Mouse (Mus musculus): ENCODE results near the gene Chchd3. TPM values are rescaled to one million over a fixed set of nuclear protein-coding genes. Genes with fewer than 3 reads are reported as not detected.

Chchd3 gene
- polyA plus RNA-seq, 1 experiment, result 68.9 TPM

- Histone ChIP-seq H3K36me3 (ENCODE audit: control insufficient read depth, insufficient read depth, low read length) (peaks cover 23% of the 10 kb centered on the region), H3K27me3 (ENCODE audit: control insufficient read depth, insufficient read depth, low read length) (no peaks in the 10 kb centered on the region), H3K4me1 (replicated peaks; ENCODE audit: control insufficient read depth, insufficient read depth, low read length) (no peaks in the 10 kb centered on the region), H3K4me3 (ENCODE audit: control insufficient read depth, insufficient read depth, low read length) (no peak overlapping the region), H3K27ac (ENCODE audit: control insufficient read depth, insufficient read depth, low read length) (no peak overlapping the region)
- DNase-seq, result no peak
- 100% methylated on average over 3 of the region's 3 CpGs for WGBS
- TF ChIP-seq POLR2A (IDR thresholded peaks at IDR 0.05; ENCODE audit: control insufficient read depth, extremely low read depth, insufficient read depth, low read length, poor library complexity) (no peak), CTCF (IDR thresholded peaks at IDR 0.05; ENCODE audit: borderline replicate concordance, control insufficient read depth, extremely low read depth, insufficient read depth, low read length, poor library complexity) (no peak)
These were observed 266.9 kb downstream of the Chchd3 start for GRCm38 (mm10) chr6:32793163-32793562.

GRCm38 (mm10) chr6:32790487-32790886 is 269.6 kb downstream of the Chchd3 start:
- H3K27me3 ChIP-seq (ENCODE audit: control insufficient read depth, insufficient read depth, low read length), result no peaks in the 10 kb centered on the region
- H3K4me3 ChIP-seq (ENCODE audit: control insufficient read depth, insufficient read depth, low read length), result no peak overlapping the region
- peaks cover 23% of the 10 kb centered on the region for H3K36me3 ChIP-seq (ENCODE audit: control insufficient read depth, insufficient read depth, low read length)
- no peaks in the 10 kb centered on the region for H3K4me1 ChIP-seq (replicated peaks; ENCODE audit: control insufficient read depth, insufficient read depth, low read length)
- TF ChIP-seq POLR2A (IDR thresholded peaks at IDR 0.05; ENCODE audit: control insufficient read depth, extremely low read depth, insufficient read depth, low read length, poor library complexity) (no peak), CTCF (IDR thresholded peaks at IDR 0.05; ENCODE audit: borderline replicate concordance, control insufficient read depth, extremely low read depth, insufficient read depth, low read length, poor library complexity) (no peak)
- no peak for DNase-seq
- WGBS, result 97% methylated on average over 4 of the region's 4 CpGs
- no peak overlapping the region for H3K27ac ChIP-seq (ENCODE audit: control insufficient read depth, insufficient read depth, low read length)

- Histone ChIP-seq H3K27me3 (ENCODE audit: control insufficient read depth, insufficient read depth, low read length) (no peaks in the 10 kb centered on the region), H3K4me3 (ENCODE audit: control insufficient read depth, insufficient read depth, low read length) (no peak overlapping the region), H3K36me3 (ENCODE audit: control insufficient read depth, insufficient read depth, low read length) (peaks cover 12% of the 10 kb centered on the region), H3K4me1 (replicated peaks; ENCODE audit: control insufficient read depth, insufficient read depth, low read length) (peaks cover 5% of the 10 kb centered on the region), H3K27ac (ENCODE audit: control insufficient read depth, insufficient read depth, low read length) (no peak overlapping the region)
- 94% methylated on average over 1 of the region's 1 CpGs for WGBS
- DNase-seq, result no peak
- TF ChIP-seq CTCF (IDR thresholded peaks at IDR 0.05; ENCODE audit: borderline replicate concordance, control insufficient read depth, extremely low read depth, insufficient read depth, low read length, poor library complexity), result no peak
- TF ChIP-seq POLR2A (IDR thresholded peaks at IDR 0.05; ENCODE audit: control insufficient read depth, extremely low read depth, insufficient read depth, low read length, poor library complexity), result no peak
These were observed 272.7 kb downstream of the Chchd3 start for GRCm38 (mm10) chr6:32787399-32787798.

DNA sequence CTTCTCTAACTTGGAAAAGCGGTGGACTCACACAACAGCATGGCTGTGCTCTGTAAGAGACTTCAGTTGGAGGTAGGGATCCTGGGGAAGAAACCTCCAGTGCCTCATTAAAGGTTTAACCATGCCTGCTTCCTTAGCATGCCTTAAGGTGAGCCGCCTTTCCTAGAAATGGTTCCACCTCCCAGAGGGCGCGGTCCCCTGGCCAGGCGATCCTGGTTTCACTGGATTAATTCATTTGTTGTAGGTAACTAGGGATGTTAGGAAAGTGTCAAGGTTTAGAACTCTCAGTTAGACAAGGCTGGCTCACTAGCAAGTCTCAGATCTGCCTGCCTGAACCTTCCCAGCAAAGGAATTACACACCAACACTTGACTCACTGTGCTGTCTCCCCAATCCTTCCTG is 273.9 kb downstream of the Chchd3 start:
- TF ChIP-seq POLR2A (IDR thresholded peaks at IDR 0.05; ENCODE audit: control insufficient read depth, extremely low read depth, insufficient read depth, low read length, poor library complexity) (no peak), CTCF (IDR thresholded peaks at IDR 0.05; ENCODE audit: borderline replicate concordance, control insufficient read depth, extremely low read depth, insufficient read depth, low read length, poor library complexity) (no peak)
- WGBS, result 98% methylated on average over 5 of the region's 5 CpGs

DNA sequence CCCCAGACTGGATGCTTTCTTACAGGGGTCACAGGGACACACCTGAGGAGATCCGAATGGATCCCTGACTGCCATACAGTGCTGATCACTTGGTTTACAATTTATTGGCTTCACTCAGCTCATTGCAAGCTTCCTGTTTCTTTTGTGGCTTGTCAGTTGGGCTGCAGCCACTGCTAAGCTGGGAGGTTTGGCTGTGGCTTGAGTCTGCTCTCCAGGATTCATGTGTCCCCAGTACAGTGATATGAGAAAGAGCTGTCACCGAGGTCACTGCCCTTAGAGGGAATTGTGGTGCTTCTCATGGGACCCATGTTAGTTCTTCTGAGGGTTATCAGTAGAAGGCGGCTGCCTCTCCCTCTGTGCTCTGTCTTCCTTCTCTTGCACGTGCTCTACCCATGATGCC is 277.0 kb downstream of the Chchd3 start:
- 23% methylated on average over 4 of the region's 4 CpGs for WGBS
- no peak for DNase-seq
- H3K27me3 ChIP-seq (ENCODE audit: control insufficient read depth, insufficient read depth, low read length), result no peaks in the 10 kb centered on the region
- no peak overlapping the region for H3K27ac ChIP-seq (ENCODE audit: control insufficient read depth, insufficient read depth, low read length)
- peaks cover 13% of the 10 kb centered on the region for H3K4me1 ChIP-seq (replicated peaks; ENCODE audit: control insufficient read depth, insufficient read depth, low read length)
- H3K4me3 ChIP-seq (ENCODE audit: control insufficient read depth, insufficient read depth, low read length), result no peak overlapping the region
- no peaks in the 10 kb centered on the region for H3K36me3 ChIP-seq (ENCODE audit: control insufficient read depth, insufficient read depth, low read length)
- TF ChIP-seq CTCF (IDR thresholded peaks at IDR 0.05; ENCODE audit: borderline replicate concordance, control insufficient read depth, extremely low read depth, insufficient read depth, low read length, poor library complexity) (no peak), POLR2A (IDR thresholded peaks at IDR 0.05; ENCODE audit: control insufficient read depth, extremely low read depth, insufficient read depth, low read length, poor library complexity) (no peak)

More for the DNA sequence above, 273.9 kb downstream of the Chchd3 start:
- DNase-seq, result no peak
- Histone ChIP-seq H3K27ac (ENCODE audit: control insufficient read depth, insufficient read depth, low read length) (no peak overlapping the region), H3K4me1 (replicated peaks; ENCODE audit: control insufficient read depth, insufficient read depth, low read length) (peaks cover 5% of the 10 kb centered on the region), H3K36me3 (ENCODE audit: control insufficient read depth, insufficient read depth, low read length) (peaks cover 7% of the 10 kb centered on the region), H3K27me3 (ENCODE audit: control insufficient read depth, insufficient read depth, low read length) (no peaks in the 10 kb centered on the region), H3K4me3 (ENCODE audit: control insufficient read depth, insufficient read depth, low read length) (no peak overlapping the region)

DNA sequence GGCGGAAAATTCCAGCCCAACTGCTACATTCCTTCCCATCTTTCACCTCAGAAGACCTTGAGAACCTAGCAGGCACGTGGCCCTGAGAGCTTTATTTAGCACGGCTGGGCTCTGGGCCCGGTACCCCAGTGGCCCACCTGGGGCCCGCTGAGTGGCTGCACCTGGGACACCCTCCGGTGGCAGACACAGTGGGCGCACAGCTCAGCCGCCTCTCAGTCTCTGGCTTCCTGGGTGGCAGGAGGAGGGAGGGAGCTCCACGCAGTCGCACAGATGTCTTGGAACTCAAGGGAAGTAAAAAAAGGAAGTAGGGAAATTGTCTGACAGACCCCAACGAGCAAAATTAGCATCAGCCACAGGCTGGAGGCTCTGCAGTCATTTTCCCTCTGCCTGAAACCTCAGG is 279.5 kb downstream of the Chchd3 start:
- TF ChIP-seq POLR2A (IDR thresholded peaks at IDR 0.05; ENCODE audit: control insufficient read depth, extremely low read depth, insufficient read depth, low read length, poor library complexity) (no peak), CTCF (IDR thresholded peaks at IDR 0.05; ENCODE audit: borderline replicate concordance, control insufficient read depth, extremely low read depth, insufficient read depth, low read length, poor library complexity) (no peak)
- 6% methylated on average over 11 of the region's 11 CpGs for WGBS
- Histone ChIP-seq H3K36me3 (ENCODE audit: control insufficient read depth, insufficient read depth, low read length) (no peaks in the 10 kb centered on the region), H3K4me1 (replicated peaks; ENCODE audit: control insufficient read depth, insufficient read depth, low read length) (peaks cover 13% of the 10 kb centered on the region), H3K27ac (ENCODE audit: control insufficient read depth, insufficient read depth, low read length) (no peak overlapping the region), H3K4me3 (ENCODE audit: control insufficient read depth, insufficient read depth, low read length) (no peak overlapping the region), H3K27me3 (ENCODE audit: control insufficient read depth, insufficient read depth, low read length) (no peaks in the 10 kb centered on the region)
- peak; percentile 16 for DNase-seq

DNA sequence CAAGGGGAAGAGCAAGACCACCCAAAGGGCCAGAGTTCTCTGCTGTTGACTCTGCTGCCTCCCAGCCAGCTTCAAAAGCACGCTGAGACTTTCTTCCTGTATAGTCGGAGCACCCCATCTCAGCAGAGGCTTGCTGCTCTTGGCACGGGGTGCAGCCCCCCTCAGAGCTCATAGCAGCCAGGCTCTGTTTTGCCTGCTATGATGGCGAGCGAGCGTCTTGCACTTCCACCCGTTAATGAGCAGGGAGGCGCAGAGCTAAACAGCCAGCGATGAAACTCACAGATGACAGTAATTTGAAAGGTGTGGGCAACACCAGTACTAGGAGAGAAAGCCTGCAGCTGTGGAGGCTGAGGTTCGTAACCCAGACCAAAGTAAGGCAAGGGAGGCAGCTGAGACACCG is 283.7 kb downstream of the Chchd3 start:
- WGBS, result 80% methylated on average over 11 of the region's 11 CpGs
- TF ChIP-seq POLR2A (IDR thresholded peaks at IDR 0.05; ENCODE audit: control insufficient read depth, extremely low read depth, insufficient read depth, low read length, poor library complexity), result no peak
- no peak for TF ChIP-seq CTCF (IDR thresholded peaks at IDR 0.05; ENCODE audit: borderline replicate concordance, control insufficient read depth, extremely low read depth, insufficient read depth, low read length, poor library complexity)
- no peaks in the 10 kb centered on the region for H3K36me3 ChIP-seq (ENCODE audit: control insufficient read depth, insufficient read depth, low read length)
- no peak overlapping the region for H3K4me3 ChIP-seq (ENCODE audit: control insufficient read depth, insufficient read depth, low read length)
- H3K27me3 ChIP-seq (ENCODE audit: control insufficient read depth, insufficient read depth, low read length), result no peaks in the 10 kb centered on the region
- peaks cover 9% of the 10 kb centered on the region for H3K4me1 ChIP-seq (replicated peaks; ENCODE audit: control insufficient read depth, insufficient read depth, low read length)
- no peak overlapping the region for H3K27ac ChIP-seq (ENCODE audit: control insufficient read depth, insufficient read depth, low read length)
- DNase-seq, result no peak

Measured in thymus, adult 2 months (tissue).